Mouse (Mus musculus) limb, embryonic 12.5 days (tissue): ENCODE results near the gene Ank3. TPM values are rescaled to one million over a fixed set of nuclear protein-coding genes. Genes with fewer than 3 reads are reported as not detected.

ENCODE experiments used
- ATAC-seq: fragments of 200-750 bp; cut with Nextera tagmentation; 2 replicates; pipeline ENCODE4 v1.8.0; 2017; ENCODE audit warnings: low read depth, moderate TSS enrichment; ENCODE audit not compliant: insufficient number of reproducible peaks, insufficient read depth, low FRiP score, low TSS enrichment
- H3K27ac ChIP-seq: fragments of 300-500 bp; sonication (generic); 2 replicates; pipeline ENCODE4 v1.5.1; 2016; ENCODE audit warnings: mild to moderate bottlenecking, moderate library complexity
- H3K27me3 ChIP-seq: fragments of 300-500 bp; sonication (generic); 2 replicates; pipeline ENCODE4 v1.6.1; 2016; ENCODE audit warnings: mild to moderate bottlenecking, moderate library complexity
- H3K36me3 ChIP-seq: fragments of 300-500 bp; sonication (generic); 2 replicates; pipeline ENCODE4 v1.6.1; 2016; ENCODE audit warnings: mild to moderate bottlenecking, moderate library complexity
- H3K4me1 ChIP-seq: fragments of 300-500 bp; sonication (generic); replicated peaks from 2 replicates; pipeline ENCODE4 v1.6.1; 2016
- H3K4me2 ChIP-seq: fragments of 300-500 bp; sonication (generic); 2 replicates; pipeline ENCODE4 v1.6.1; 2016; ENCODE audit warnings: mild to moderate bottlenecking, moderate library complexity
- H3K4me3 ChIP-seq: fragments of 300-500 bp; sonication (generic); replicated peaks from 2 replicates; pipeline ENCODE4 v1.5.1; 2016; ENCODE audit warnings: mild to moderate bottlenecking
- H3K9ac ChIP-seq: fragments of 300-500 bp; sonication (generic); replicated peaks from 2 replicates; pipeline ENCODE4 v1.6.1; 2016; ENCODE audit warnings: mild to moderate bottlenecking, moderate library complexity
- H3K9me3 ChIP-seq: fragments of 300-500 bp; sonication (generic); 2 replicates; pipeline ENCODE4 v1.6.1; 2016; ENCODE audit warnings: mild to moderate bottlenecking, moderate library complexity
- WGBS: fragments of 180-500 bp; shearing (Covaris S2); methylation state at CpG from one replicate; pipeline ENCODE4 v1.1.7; 2016; 5-methylcytosine and 5-hydroxymethylcytosine counted together
- polyA plus RNA-seq: library from polyadenylated mRNA; unstranded; fragments of >200 nt; fragmentation: Nextera tagmentation; extraction: Ambion mirVana; gene quantifications from 2 replicates; pipeline ENCODE4 v1.2.1, GENCODE M21; 2016

The Ank3 gene
- polyA plus RNA-seq, 1 experiment from 2014 or later: 32.5 TPM

- Histone ChIP-seq H3K27me3 (no peaks in the 10 kb centered on the region), H3K4me1 (peaks cover 17% of the 10 kb centered on the region), H3K9ac (no peak overlapping the region), H3K9me3 (no peaks in the 10 kb centered on the region), H3K4me3 (no peak overlapping the region), H3K4me2 (no peak overlapping the region), H3K27ac (no peak overlapping the region), H3K36me3 (no peaks in the 10 kb centered on the region)
- no peak for ATAC-seq
- WGBS: 76% methylated on average over 6 of the region's 6 CpGs
Observed at GRCm38 (mm10) chr10:69720899-69721490, 322.4 kb downstream of the Ank3 start.

- no peaks in the 10 kb centered on the region for H3K9me3 ChIP-seq
- no peak overlapping the region for H3K4me3 ChIP-seq
- 92% methylated on average over 4 of the region's 4 CpGs for WGBS
- no peak overlapping the region for H3K9ac ChIP-seq
- H3K27ac ChIP-seq: no peak overlapping the region
- ATAC-seq: no peak
- no peak overlapping the region for H3K4me2 ChIP-seq
- H3K36me3 ChIP-seq: no peaks in the 10 kb centered on the region
- H3K27me3 ChIP-seq: no peaks in the 10 kb centered on the region
- peaks cover 14% of the 10 kb centered on the region for H3K4me1 ChIP-seq
Observed at GRCm38 (mm10) chr10:69724159-69724558, 325.6 kb downstream of the Ank3 start.

- H3K9me3 ChIP-seq: no peaks in the 10 kb centered on the region
- WGBS: 91% methylated on average over 14 of the region's 14 CpGs
- H3K27me3 ChIP-seq: no peaks in the 10 kb centered on the region
- no peaks in the 10 kb centered on the region for H3K36me3 ChIP-seq
- H3K4me2 ChIP-seq: no peak overlapping the region
- peaks cover 11% of the 10 kb centered on the region for H3K4me1 ChIP-seq
- H3K27ac ChIP-seq: no peak overlapping the region
- no peak for ATAC-seq
- H3K4me3 ChIP-seq: no peak overlapping the region
- no peak overlapping the region for H3K9ac ChIP-seq
Observed at GRCm38 (mm10) chr10:69725078-69725477, 326.5 kb downstream of the Ank3 start.

GRCm38 (mm10) chr10:69726265-69726664 lies 327.7 kb downstream of the Ank3 start:
- WGBS: 91% methylated on average over 2 of the region's 2 CpGs

GRCm38 (mm10) chr10:69726806-69727205 lies 328.2 kb downstream of the Ank3 start:
- 93% methylated on average over 7 of the region's 7 CpGs for WGBS
- H3K4me1 ChIP-seq: peaks cover 20% of the 10 kb centered on the region
- no peak overlapping the region for H3K4me2 ChIP-seq
- no peaks in the 10 kb centered on the region for H3K36me3 ChIP-seq
- H3K9me3 ChIP-seq: no peaks in the 10 kb centered on the region
- no peak for ATAC-seq
- H3K9ac ChIP-seq: no peak overlapping the region
- H3K27ac ChIP-seq: no peak overlapping the region
- H3K4me3 ChIP-seq: no peak overlapping the region
- H3K27me3 ChIP-seq: no peaks in the 10 kb centered on the region

More at GRCm38 (mm10) chr10:69726265-69726664, 327.7 kb downstream of the Ank3 start:
- Histone ChIP-seq H3K27ac (no peak overlapping the region), H3K9ac (no peak overlapping the region), H3K4me3 (no peak overlapping the region), H3K36me3 (no peaks in the 10 kb centered on the region), H3K27me3 (no peaks in the 10 kb centered on the region), H3K9me3 (no peaks in the 10 kb centered on the region), H3K4me2 (no peak overlapping the region), H3K4me1 (peaks cover 15% of the 10 kb centered on the region)
- no peak for ATAC-seq

- H3K4me3 ChIP-seq: no peak overlapping the region
- no peak overlapping the region for H3K4me2 ChIP-seq
- WGBS: 75% methylated on average over 6 of the region's 6 CpGs
- H3K36me3 ChIP-seq: no peaks in the 10 kb centered on the region
- no peaks in the 10 kb centered on the region for H3K9me3 ChIP-seq
- H3K4me1 ChIP-seq: peaks cover 23% of the 10 kb centered on the region
- H3K27ac ChIP-seq: no peak overlapping the region
- no peak for ATAC-seq
- no peak overlapping the region for H3K9ac ChIP-seq
- H3K27me3 ChIP-seq: no peaks in the 10 kb centered on the region
Observed at GRCm38 (mm10) chr10:69728876-69729275, 330.3 kb downstream of the Ank3 start.

- Histone ChIP-seq H3K27ac (no peak overlapping the region), H3K9me3 (no peaks in the 10 kb centered on the region), H3K4me3 (no peak overlapping the region), H3K27me3 (no peaks in the 10 kb centered on the region), H3K4me2 (peak overlapping the region; percentile 26; the same call in 1 of the 2 replicates), H3K9ac (no peak overlapping the region), H3K4me1 (peaks cover 23% of the 10 kb centered on the region), H3K36me3 (no peaks in the 10 kb centered on the region)
- ATAC-seq: no peak
- 24% methylated on average over 10 of the region's 10 CpGs for WGBS
Observed at GRCm38 (mm10) chr10:69730351-69730871, 331.8 kb downstream of the Ank3 start.

- Histone ChIP-seq H3K9me3 (no peaks in the 10 kb centered on the region), H3K9ac (no peak overlapping the region), H3K4me2 (no peak overlapping the region), H3K27ac (no peak overlapping the region), H3K4me3 (no peak overlapping the region), H3K4me1 (peaks cover 23% of the 10 kb centered on the region), H3K36me3 (no peaks in the 10 kb centered on the region), H3K27me3 (no peaks in the 10 kb centered on the region)
- ATAC-seq: no peak
- 56% methylated on average over 5 of the region's 5 CpGs for WGBS
Observed at GRCm38 (mm10) chr10:69731341-69731740, 332.8 kb downstream of the Ank3 start.

- 52% methylated on average over 1 of the region's 1 CpGs for WGBS
- H3K9me3 ChIP-seq: no peaks in the 10 kb centered on the region
- no peak for ATAC-seq
- no peaks in the 10 kb centered on the region for H3K27me3 ChIP-seq
- no peak overlapping the region for H3K4me3 ChIP-seq
- H3K9ac ChIP-seq: no peak overlapping the region
- no peak overlapping the region for H3K27ac ChIP-seq
- peaks cover 23% of the 10 kb centered on the region for H3K4me1 ChIP-seq
- no peaks in the 10 kb centered on the region for H3K36me3 ChIP-seq
- H3K4me2 ChIP-seq: no peak overlapping the region
Observed at GRCm38 (mm10) chr10:69731863-69732262, 333.3 kb downstream of the Ank3 start.

GRCm38 (mm10) chr10:69736241-69736640 lies 337.7 kb downstream of the Ank3 start:
- Histone ChIP-seq H3K4me2 (no peak overlapping the region), H3K9ac (no peak overlapping the region), H3K36me3 (no peaks in the 10 kb centered on the region), H3K27ac (no peak overlapping the region), H3K4me1 (peaks cover 21% of the 10 kb centered on the region), H3K9me3 (no peaks in the 10 kb centered on the region), H3K4me3 (no peak overlapping the region), H3K27me3 (no peaks in the 10 kb centered on the region)
- 53% methylated on average over 7 of the region's 7 CpGs for WGBS
- no peak; the same call in 1 of the 2 replicates for ATAC-seq

- H3K4me2 ChIP-seq: no peak overlapping the region
- no peaks in the 10 kb centered on the region for H3K27me3 ChIP-seq
- no peak overlapping the region for H3K4me3 ChIP-seq
- 0 out of 2 replicates have a peak, but pooled peaks have one; percentile 42 for ATAC-seq
- 18% methylated on average over 5 of the region's 5 CpGs for WGBS
- peaks cover 17% of the 10 kb centered on the region for H3K4me1 ChIP-seq
- no peaks in the 10 kb centered on the region for H3K36me3 ChIP-seq
- peak overlapping the region; percentile 41; the same call in 1 of the 2 replicates for H3K27ac ChIP-seq
- no peaks in the 10 kb centered on the region for H3K9me3 ChIP-seq
- no peak overlapping the region for H3K9ac ChIP-seq
Observed at GRCm38 (mm10) chr10:69738741-69739271, 340.2 kb downstream of the Ank3 start.

GRCm38 (mm10) chr10:69742528-69742927 lies 344.0 kb downstream of the Ank3 start:
- H3K27me3 ChIP-seq: no peaks in the 10 kb centered on the region
- no peak overlapping the region for H3K4me2 ChIP-seq
- no peak for ATAC-seq
- no peaks in the 10 kb centered on the region for H3K9me3 ChIP-seq
- H3K4me1 ChIP-seq: peaks cover 29% of the 10 kb centered on the region
- 82% methylated on average over 3 of the region's 3 CpGs for WGBS
- no peak overlapping the region for H3K27ac ChIP-seq
- H3K9ac ChIP-seq: no peak overlapping the region
- H3K4me3 ChIP-seq: no peak overlapping the region
- no peaks in the 10 kb centered on the region for H3K36me3 ChIP-seq
